Comparison of ENCODE assay signal across 7 mouse cellular contexts in the genomic region with DNA sequence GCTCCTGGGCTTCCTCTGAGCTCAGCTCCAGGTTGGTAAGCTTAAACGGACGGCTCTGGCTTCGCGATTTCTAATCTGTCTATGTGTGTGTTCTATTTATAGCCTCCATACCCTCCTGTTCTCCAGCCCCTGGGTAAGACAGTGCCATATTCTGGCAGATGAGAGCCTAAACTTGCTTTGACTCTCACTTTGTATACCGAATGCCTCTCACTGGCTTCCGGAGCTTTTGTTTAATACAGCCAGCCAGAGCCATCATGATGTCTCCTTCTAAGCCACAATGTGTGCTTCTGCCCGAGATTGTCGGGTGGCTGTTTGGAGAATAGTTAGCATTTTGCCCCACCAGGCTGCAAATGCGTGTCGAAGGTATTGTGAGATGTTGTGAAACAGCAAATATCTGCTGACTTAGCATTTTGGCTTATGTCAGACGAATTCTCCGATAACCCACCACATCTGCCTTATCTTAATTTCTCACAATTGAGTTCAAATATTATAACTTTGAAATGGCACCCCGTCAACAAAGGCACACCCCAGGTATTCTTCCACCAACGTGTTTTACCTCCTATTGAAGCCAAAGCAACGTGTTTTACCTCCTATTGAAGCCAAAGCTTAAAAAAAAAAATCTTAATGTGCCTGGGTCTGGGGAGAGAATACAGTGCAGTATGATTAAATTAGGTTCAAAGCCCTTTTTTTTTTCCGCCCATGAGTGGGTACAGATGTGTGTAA.
A peak's percentile ranks its signal among the peaks of the same experiment; 100 is the strongest.
DNase-seq lines count a peak whose midpoint lies in the region; ATAC-seq and TF ChIP-seq lines count a peak whose summit lies in the region.

No protein-coding gene starts in this region.

- peaks cover 4% of the 10 kb centered on the region for H3K4me1 ChIP-seq in lung, embryonic 16.5 days (replicated peaks; ENCODE audit: control insufficient read depth, insufficient read depth, low read length)
- H3K4me1 ChIP-seq in embryonic facial prominence, embryonic 15.5 days = peaks cover 12% of the 10 kb centered on the region
- no peaks in the 10 kb centered on the region for H3K4me1 ChIP-seq in intestine, postnatal 0 days (replicated peaks; ENCODE audit: control insufficient read depth, insufficient read depth, low read length)
- H3K4me1 ChIP-seq in midbrain, embryonic 10.5 days = peaks cover 27% of the 10 kb centered on the region

- peaks cover 2% of the 10 kb centered on the region; the same call in 1 of the 2 replicates for H3K27me3 ChIP-seq in lung, embryonic 16.5 days (ENCODE audit: control insufficient read depth, insufficient read depth, low read depth, low read length)
- H3K27me3 ChIP-seq in embryonic facial prominence, embryonic 15.5 days = no peaks in the 10 kb centered on the region
- H3K27me3 ChIP-seq in intestine, postnatal 0 days (replicated peaks; ENCODE audit: control insufficient read depth, insufficient read depth, low read length) = 0 out of 2 replicates have a peak, but pooled peaks cover 4% of the 10 kb centered on the region
- peaks cover 13% of the 10 kb centered on the region for H3K27me3 ChIP-seq in midbrain, embryonic 10.5 days (ENCODE audit: low read depth, poor library complexity, severe bottlenecking)

- H3K27ac ChIP-seq in lung, embryonic 16.5 days (ENCODE audit: low read length) = no peak overlapping the region
- no peak overlapping the region for H3K27ac ChIP-seq in embryonic facial prominence, embryonic 15.5 days (replicated peaks)
- H3K27ac ChIP-seq in intestine, postnatal 0 days (ENCODE audit: low read depth, low read length) = no peak overlapping the region
- H3K27ac ChIP-seq in midbrain, embryonic 10.5 days (replicated peaks) = peak overlapping the region; percentile 76

- ATAC-seq in lung, embryonic 16.5 days (ENCODE audit: low read depth) = no peak
- no peak for ATAC-seq in embryonic facial prominence, embryonic 15.5 days (ENCODE audit: insufficient number of reproducible peaks, low FRiP score, low TSS enrichment, low read depth)
- ATAC-seq in intestine, postnatal 0 days = no peak

- no peaks in the 10 kb centered on the region for H3K36me3 ChIP-seq in lung, embryonic 16.5 days (ENCODE audit: control insufficient read depth, insufficient read depth, low read length)
- no peaks in the 10 kb centered on the region for H3K36me3 ChIP-seq in embryonic facial prominence, embryonic 15.5 days
- H3K36me3 ChIP-seq in intestine, postnatal 0 days (ENCODE audit: control insufficient read depth, insufficient read depth) = no peaks in the 10 kb centered on the region
- no peaks in the 10 kb centered on the region for H3K36me3 ChIP-seq in midbrain, embryonic 10.5 days

- H3K4me2 ChIP-seq in lung, embryonic 16.5 days (ENCODE audit: low read depth, low read length) = peak overlapping the region; percentile 73
- peak overlapping the region; percentile 77 for H3K4me2 ChIP-seq in embryonic facial prominence, embryonic 15.5 days (replicated peaks)
- H3K4me2 ChIP-seq in intestine, postnatal 0 days (replicated peaks; ENCODE audit: low read depth) = peak overlapping the region; percentile 44

- no peak for DNase-seq in lung, postnatal 4 days
- DNase-seq in midbrain, embryonic 10.5 days (ENCODE audit: low spot score) = peak; percentile 44
- no peak for DNase-seq in urinary bladder, postnatal 25 days (ENCODE audit: low spot score)
- DNase-seq in gastrocnemius, adult 18-20 months (ENCODE audit: low spot score) = no peak

- no peak for TF ChIP-seq CTCF in intestine, postnatal 0 days (IDR thresholded peaks at IDR 0.05; ENCODE audit: low read depth)

- 2% methylated on average over 16 of the region's 16 CpGs for WGBS in lung, embryonic 16.5 days
- WGBS in embryonic facial prominence, embryonic 15.5 days = 1% methylated on average over 16 of the region's 16 CpGs
- WGBS in intestine, postnatal 0 days = 6% methylated on average over 16 of the region's 16 CpGs
- 7% methylated on average over 16 of the region's 16 CpGs for WGBS in midbrain, embryonic 10.5 days

- no peaks in the 10 kb centered on the region for H3K9me3 ChIP-seq in lung, embryonic 16.5 days (ENCODE audit: control insufficient read depth, low read length)
- no peaks in the 10 kb centered on the region for H3K9me3 ChIP-seq in embryonic facial prominence, embryonic 15.5 days (replicated peaks)
- no peaks in the 10 kb centered on the region for H3K9me3 ChIP-seq in intestine, postnatal 0 days (ENCODE audit: control insufficient read depth)
- H3K9me3 ChIP-seq in midbrain, embryonic 10.5 days (replicated peaks) = no peaks in the 10 kb centered on the region

- peak overlapping the region; percentile 41 for H3K9ac ChIP-seq in lung, embryonic 16.5 days (ENCODE audit: low read length)
- peak overlapping the region; percentile 13; the same call in 1 of the 2 replicates for H3K9ac ChIP-seq in embryonic facial prominence, embryonic 15.5 days
- H3K9ac ChIP-seq in intestine, postnatal 0 days (ENCODE audit: low read depth, low read length) = no peak overlapping the region

- peak overlapping the region; percentile 38 for H3K4me3 ChIP-seq in lung, embryonic 16.5 days (ENCODE audit: low read length)
- H3K4me3 ChIP-seq in embryonic facial prominence, embryonic 15.5 days (replicated peaks) = peak overlapping the region; percentile 45
- H3K4me3 ChIP-seq in intestine, postnatal 0 days (ENCODE audit: low read depth, low read length) = peak overlapping the region; percentile 12; the same call in 1 of the 2 replicates
- peak overlapping the region; percentile 53 for H3K4me3 ChIP-seq in midbrain, embryonic 10.5 days
